ENCODE assay signal across 7 mouse cellular contexts in genomic region chr15:88858141-88858541, GRCm38 (mm10). TPM values are rescaled to one million over a fixed set of nuclear protein-coding genes. Genes with fewer than 3 reads are reported as not detected.
DNase-seq lines count a peak whose midpoint lies in the region.

No protein-coding gene starts in this region.

- DNase-seq in kidney, adult 9 months, result peak; percentile 65
- DNase-seq in kidney, postnatal 10 days, result no peak
- DNase-seq in adipocyte (ENCODE audit: low spot score), result peak; percentile 98
- peak; percentile 73 for DNase-seq in adrenal gland, postnatal 14 days
- DNase-seq in gastrocnemius, postnatal 25 days, result peak; percentile 76
- DNase-seq in spleen, adult 12 weeks (ENCODE audit: low spot score), result no peak
- no peak for DNase-seq in layer of hippocampus, adult 9-11 months

RNA-seq across cellular contexts. Expression of gene Pim3, which starts 3.8 kb away (rescaled TPM):
- total RNA-seq in adrenal gland, postnatal 14 days (2021), result 70.9 and 76.5 TPM in 2 replicates
- 10 to 100 TPM; 20.6 to 22.2 TPM for total RNA-seq in gastrocnemius, postnatal 25 days (2021)

RNA-seq across cellular contexts. Expression of gene Creld2, which starts 38.7 kb away (rescaled TPM):
- total RNA-seq in adrenal gland, postnatal 14 days (2021), result 33.0 and 35.0 TPM in 2 replicates
- total RNA-seq in gastrocnemius, postnatal 25 days (2021), result 1 to 10 TPM; 9.8 to 9.9 TPM

RNA-seq across cellular contexts. Expression of gene Alg12, which starts 39.0 kb away (rescaled TPM):
- 14.3 and 14.8 TPM in 2 replicates for total RNA-seq in adrenal gland, postnatal 14 days (2021)
- total RNA-seq in gastrocnemius, postnatal 25 days (2021), result 1 to 10 TPM; 3.5 to 5.2 TPM

Comparison
In these comparisons a context has a peak if more than half of its experiments do, and no peak if none do; other contexts are left out.
1. DNase-seq: peak in kidney, adult 9 months (single experiment), adipocyte (single experiment), adrenal gland, postnatal 14 days (single experiment) and gastrocnemius, postnatal 25 days (single experiment); none in kidney, postnatal 10 days (single experiment), spleen, adult 12 weeks (single experiment) and layer of hippocampus, adult 9-11 months (single experiment).